Mouse (Mus musculus) Patski (cell line): ENCODE results near the gene Adamts14. TPM values are rescaled to one million over a fixed set of nuclear protein-coding genes. Genes with fewer than 3 reads are reported as not detected.
A peak's percentile ranks its signal among the peaks of the same experiment; 100 is the strongest.

Experiments used
- ATAC-seq: fragments of 100-300 bp; one replicate; pipeline ENCODE4 v1.8.0; 2021
- CTCF ChIA-PET: fragments of 350-600 bp; sonication (Branson Sonifier 250); formaldehyde crosslinking; loops from one replicate; lab custom pipeline; 2022; ENCODE audit warnings: inconsistent platforms; lab: Charles Lee
- POLR2A ChIA-PET: fragments of 350-600 bp; sonication (Branson Sonifier 250); formaldehyde crosslinking; loops from one replicate; lab custom pipeline; 2022; ENCODE audit warnings: antibody characterized with exemption, inconsistent platforms; lab: Charles Lee
- DNase-seq: peaks from one replicate; pipeline ENCODE4 v3.0.0-alpha.2; 2011; ENCODE audit warnings: low read depth, low spot score
- H3K27me3 ChIP-seq: fragments of 371-371 bp; one replicate; pipeline ENCODE4 v1.5.1; 2021
- CTCF ChIP-seq: fragments of 100-300 bp; IDR thresholded peaks from one replicate; pipeline ENCODE4 v1.5.1; 2021
- in situ Hi-C: fragments of 300-500 bp; cut with MboI; formaldehyde crosslinking; loops from 3 replicates; pipeline ENCODE4 v1.11.1; 2018; ENCODE audit warnings: low pct_unique_long_range_greater_than_20kb, mixed read lengths
- polyA plus RNA-seq: library from polyadenylated mRNA; unstranded; gene quantifications from one replicate; pipeline ENCODE4 v1.2.3, GENCODE M21; 2021

The Adamts14 gene
- polyA plus RNA-seq, 1 experiment from 2014 or later = 13.2 TPM

- ChIA-PET POLR2A (interaction anchor here (0.6 kb wide), 1 partner anchor 102 kb away, joined by 5 read pairs; no protein-coding TSS in a partner anchor), CTCF (interaction anchor here (1.4 to 2.7 kb wide), 3 partner anchors 8 to 80 kb away, joined by 4 to 15 read pairs (median 5); no protein-coding TSS in a partner anchor)
- ATAC-seq = no peak
- no peak for DNase-seq
- no peak for TF ChIP-seq CTCF
- in situ Hi-C loops = no loop called here
- no peaks in the 10 kb centered on the region for H3K27me3 ChIP-seq
These were observed 3.8 kb upstream of the Adamts14 start for GRCm38 (mm10) chr10:61277051-61277450.

GRCm38 (mm10) chr10:61275669-61276110 is 2.5 kb upstream of the Adamts14 start:
- in situ Hi-C loops = no loop called here
- ATAC-seq = no peak

GRCm38 (mm10) chr10:61274532-61274931 is 1.3 kb upstream of the Adamts14 start:
- POLR2A ChIA-PET = interaction anchor here (0.9 to 1.2 kb wide), 2 partner anchors 37 to 57 kb away, joined by 3 to 4 read pairs; no protein-coding TSS in a partner anchor
- no peaks in the 10 kb centered on the region for H3K27me3 ChIP-seq
- no peak for TF ChIP-seq CTCF
- CTCF ChIA-PET = interaction anchor here (1.2 to 2.0 kb wide), 4 partner anchors 49 to 63 kb away, joined by 4 to 9 read pairs (median 4); no protein-coding TSS in a partner anchor
- DNase-seq (peak; percentile 71), ATAC-seq (no peak)
- in situ Hi-C loops = no loop called here

More at GRCm38 (mm10) chr10:61275669-61276110, 2.5 kb upstream of the Adamts14 start:
- ChIA-PET POLR2A (no interaction called here), CTCF (interaction anchor here (0.7 to 2.7 kb wide), 10 partner anchors 10 to 79 kb away, joined by 3 to 15 read pairs (median 4); no protein-coding TSS in a partner anchor)
- no peak for DNase-seq
- no peak for TF ChIP-seq CTCF
- no peaks in the 10 kb centered on the region for H3K27me3 ChIP-seq

GRCm38 (mm10) chr10:61273844-61274215 is 592 bp upstream of the Adamts14 start:
- no peaks in the 10 kb centered on the region for H3K27me3 ChIP-seq
- CTCF ChIA-PET = interaction anchor here (1.2 kb wide), 2 partner anchors 52 to 54 kb away, joined by 3 to 4 read pairs; no protein-coding TSS in a partner anchor
- DNase-seq (no peak), ATAC-seq (no peak)
- TF ChIP-seq CTCF = no peak
- in situ Hi-C loops = no loop called here
- POLR2A ChIA-PET = interaction anchor here (1.2 kb wide), 1 partner anchor 36 kb away, joined by 4 read pairs; no protein-coding TSS in a partner anchor

- CTCF ChIA-PET = interaction anchor here (0.8 to 1.7 kb wide), 2 partner anchors 61 to 73 kb away, joined by 3 to 4 read pairs; no protein-coding TSS in a partner anchor
- in situ Hi-C loops = no loop called here
- H3K27me3 ChIP-seq = no peaks in the 10 kb centered on the region
- DNase-seq (no peak), ATAC-seq (no peak)
- POLR2A ChIA-PET = interaction anchor here (0.7 to 1.3 kb wide), 2 partner anchors 14 to 56 kb away, joined by 3 read pairs; no protein-coding TSS in a partner anchor
- no peak for TF ChIP-seq CTCF
These were observed 607 bp downstream of the Adamts14 start for GRCm38 (mm10) chr10:61272631-61273030.

- POLR2A ChIA-PET = interaction anchor here (0.7 to 1.3 kb wide), 2 partner anchors 15 to 57 kb away, joined by 3 read pairs; no protein-coding TSS in a partner anchor
- ATAC-seq (peak; percentile 48), DNase-seq (peak; percentile 71)
- H3K27me3 ChIP-seq = no peaks in the 10 kb centered on the region
- TF ChIP-seq CTCF = no peak
- in situ Hi-C loops = no loop called here
- CTCF ChIA-PET = interaction anchor here (0.8 to 1.7 kb wide), 2 partner anchors 13 to 60 kb away, joined by 4 read pairs; no protein-coding TSS in a partner anchor
These were observed 1.1 kb downstream of the Adamts14 start for GRCm38 (mm10) chr10:61272089-61272626.

- in situ Hi-C loops = no loop called here
- ATAC-seq = no peak
These were observed 5.9 kb downstream of the Adamts14 start for GRCm38 (mm10) chr10:61267378-61267777.

GRCm38 (mm10) chr10:61263606-61264005 is 9.6 kb downstream of the Adamts14 start:
- in situ Hi-C loops = no loop called here
- POLR2A ChIA-PET = interaction anchor here (0.5 kb wide), 1 partner anchor 801 kb away, joined by 4 read pairs; no protein-coding TSS in a partner anchor

More at GRCm38 (mm10) chr10:61267378-61267777, 5.9 kb downstream of the Adamts14 start:
- CTCF ChIA-PET = no interaction called here
- H3K27me3 ChIP-seq = no peaks in the 10 kb centered on the region
- POLR2A ChIA-PET = no interaction called here
- DNase-seq = no peak
- TF ChIP-seq CTCF = no peak

GRCm38 (mm10) chr10:61261229-61262156 is 11.7 kb downstream of the Adamts14 start:
- TF ChIP-seq CTCF = no peak
- DNase-seq = no peak
- ChIA-PET POLR2A (no interaction called here), CTCF (no interaction called here)
- no peak for ATAC-seq
- in situ Hi-C loops = no loop called here
- H3K27me3 ChIP-seq = no peaks in the 10 kb centered on the region

More at GRCm38 (mm10) chr10:61263606-61264005, 9.6 kb downstream of the Adamts14 start:
- H3K27me3 ChIP-seq = no peaks in the 10 kb centered on the region
- ATAC-seq = no peak
- CTCF ChIA-PET = interaction anchor here (1.8 kb wide), 1 partner anchor 11 kb away, joined by 3 read pairs; no protein-coding TSS in a partner anchor
- no peak for DNase-seq
- no peak for TF ChIP-seq CTCF

GRCm38 (mm10) chr10:61258131-61258530 is 15.1 kb downstream of the Adamts14 start:
- in situ Hi-C loops = no loop called here
- TF ChIP-seq CTCF = no peak
- DNase-seq (no peak), ATAC-seq (peak; percentile 78)
- CTCF ChIA-PET = interaction anchor here (1.3 kb wide), 1 partner anchor 46 kb away, joined by 3 read pairs; no protein-coding TSS in a partner anchor
- H3K27me3 ChIP-seq = no peaks in the 10 kb centered on the region
- POLR2A ChIA-PET = interaction anchor here (0.6 kb wide), 1 partner anchor 663 kb away, joined by 5 read pairs; no protein-coding TSS in a partner anchor
